Mouse (Mus musculus) mesoderm, embryonic 11.5 days (tissue): ENCODE measurements around the gene Oard1.

ENCODE experiments used
- DNase-seq: peaks from one replicate; pipeline ENCODE4 v3.0.0-alpha.2; 2012; ENCODE audit warnings: low read depth, low spot score

Gene Oard1

DNA sequence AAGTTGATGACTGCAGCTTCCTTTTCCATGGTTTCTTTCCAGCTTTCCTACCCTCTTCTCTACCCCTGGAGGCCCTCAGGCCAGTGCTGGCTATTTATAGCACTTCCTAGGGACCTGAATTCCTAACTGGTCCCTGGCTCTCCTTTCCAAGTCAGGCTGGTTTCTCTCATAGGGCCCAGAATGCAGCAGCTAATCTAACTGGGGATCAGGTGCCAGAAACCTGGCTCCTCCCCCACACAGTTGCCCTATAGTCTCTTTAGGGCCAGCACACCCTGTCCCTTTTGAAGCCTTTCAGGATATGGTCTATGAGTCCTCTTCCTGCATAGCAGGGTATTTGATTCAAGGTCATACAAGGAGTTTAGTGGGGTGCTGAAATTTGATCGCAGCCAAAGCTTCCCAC is 26.7 kb downstream of the Oard1 start:
- no peak for DNase-seq

DNA sequence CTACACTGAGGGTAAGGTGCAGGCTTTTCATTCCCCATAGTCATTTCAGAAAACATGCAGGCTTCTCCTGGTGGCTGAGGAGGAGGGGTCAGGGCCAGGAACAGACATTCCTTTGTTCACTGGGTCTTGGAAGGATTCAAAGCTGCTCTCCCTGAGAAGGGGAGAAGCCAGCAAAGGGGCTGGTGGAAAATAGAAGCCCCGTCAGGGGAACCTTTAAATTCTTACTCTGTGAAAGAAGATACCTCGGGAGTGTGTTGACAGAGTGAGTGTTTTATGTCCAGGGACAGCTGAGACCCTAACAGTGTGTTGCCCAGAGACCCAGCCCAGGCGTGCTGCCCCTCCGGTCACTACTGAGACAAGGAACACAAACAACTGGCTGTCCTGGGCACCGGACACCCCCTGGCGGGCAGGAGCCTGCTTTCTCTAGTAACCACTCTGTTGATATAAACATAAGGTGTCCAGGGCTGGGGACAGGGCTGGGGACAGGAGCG is 27.7 kb downstream of the Oard1 start:
- DNase-seq, result peak; percentile 84

DNA sequence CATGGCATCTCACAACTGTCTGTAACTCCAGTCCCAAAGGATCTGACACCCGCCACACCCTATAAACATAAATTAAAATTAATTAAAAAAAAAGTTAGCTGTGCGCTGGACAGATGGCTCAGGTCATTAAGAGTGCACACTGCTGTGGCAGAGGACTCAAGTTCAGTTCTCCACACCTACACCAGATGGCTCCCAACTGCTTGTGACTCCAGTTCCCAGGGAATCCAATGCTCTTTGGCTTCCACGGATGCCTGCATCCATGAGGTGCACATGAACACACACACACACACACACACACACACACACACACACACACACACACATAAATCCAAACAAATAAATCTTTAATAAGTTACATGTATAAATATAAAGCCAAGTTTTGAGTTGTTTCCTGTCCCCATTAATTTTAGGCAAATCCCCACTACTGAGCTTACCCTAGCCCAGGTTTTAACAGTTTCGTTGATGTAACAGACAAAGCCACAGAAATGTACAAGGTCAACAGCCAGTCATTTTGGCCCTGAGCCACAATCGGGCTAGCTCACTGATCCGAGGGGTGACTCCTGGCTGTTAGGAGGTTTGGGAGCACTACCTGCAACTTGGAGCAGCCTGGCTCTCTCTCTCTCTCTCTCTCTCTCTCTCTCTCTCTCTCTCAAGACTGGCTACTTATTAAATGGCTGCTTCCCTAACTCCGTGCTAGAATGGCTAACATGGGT is 33.1 kb downstream of the Oard1 start:
- no peak for DNase-seq

DNA sequence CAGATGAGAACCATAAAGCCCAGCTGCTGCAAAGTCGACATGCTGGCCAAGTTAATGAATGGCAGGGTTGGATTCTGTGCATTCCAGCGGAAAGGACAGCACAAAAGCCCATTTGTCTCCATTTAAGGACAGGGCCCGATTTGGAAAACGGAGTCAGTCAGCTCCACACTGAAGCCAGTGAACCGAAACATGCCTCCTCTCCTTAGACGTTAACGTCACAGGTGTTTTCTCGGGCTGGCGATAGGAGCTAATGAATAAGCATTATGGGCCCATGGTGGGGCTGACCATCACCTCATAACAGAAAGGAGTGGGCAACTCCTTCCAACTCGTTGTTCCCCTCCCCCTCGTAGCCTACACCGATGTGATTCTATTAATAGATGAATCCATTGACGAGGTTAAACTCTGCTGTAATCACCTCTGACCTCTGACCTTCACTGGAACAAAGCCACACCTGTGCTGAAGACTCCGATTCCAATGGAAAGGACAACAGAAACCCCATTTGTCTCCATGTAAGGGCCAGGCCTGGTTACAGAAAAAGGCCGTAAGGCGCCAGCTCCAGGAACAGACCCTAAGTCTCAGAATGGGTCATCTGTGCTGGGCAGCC is 33.8 kb downstream of the Oard1 start:
- DNase-seq, result no peak

DNA sequence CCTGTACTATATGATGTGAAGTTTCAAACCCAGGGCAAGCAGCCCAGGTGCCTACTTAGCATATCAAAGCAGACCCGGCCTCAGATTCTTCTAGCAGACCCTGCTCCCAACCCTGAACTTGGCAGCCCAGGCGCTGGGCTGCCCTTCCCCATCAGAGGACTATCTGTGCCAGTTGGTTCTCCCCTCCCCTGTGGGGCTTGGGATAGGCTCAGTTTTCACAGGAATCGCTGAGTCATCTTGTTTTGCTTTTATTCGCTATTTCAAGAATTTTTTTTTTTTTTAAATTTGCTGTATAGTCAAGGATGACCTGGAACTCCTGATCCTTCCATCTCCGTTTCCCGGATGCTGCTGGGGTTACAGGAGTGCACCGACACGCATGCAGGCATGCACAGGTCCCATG is 37.9 kb downstream of the Oard1 start:
- DNase-seq, result no peak

- DNase-seq, result no peak
Observed at GRCm38 (mm10) chr17:48450666-48451352, 41.0 kb downstream of the Oard1 start.

DNA sequence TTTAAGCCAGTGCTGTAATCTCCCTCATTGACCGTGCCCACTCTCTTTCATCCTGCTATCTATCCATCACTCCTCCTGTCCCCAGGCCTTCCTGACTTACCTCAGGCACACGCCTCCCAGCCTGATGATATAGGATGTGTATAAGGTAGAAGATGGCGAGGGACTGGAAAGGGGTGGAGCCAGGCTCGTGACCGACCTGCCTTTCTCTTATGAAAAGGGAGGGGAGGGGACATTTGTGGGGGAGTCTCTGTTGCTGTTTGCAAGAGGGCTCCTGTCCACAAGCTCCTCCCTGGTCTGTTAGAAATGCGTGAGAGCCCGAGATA is 41.5 kb downstream of the Oard1 start, which contains the start of gene Tspo2:
Gene Tspo2 (minus strand): TSS at position 170 of the 323 bp plus-strand sequence.
- no peak for DNase-seq

- DNase-seq, result no peak
Observed at GRCm38 (mm10) chr17:48451753-48452444, 42.1 kb downstream of the Oard1 start.

DNA sequence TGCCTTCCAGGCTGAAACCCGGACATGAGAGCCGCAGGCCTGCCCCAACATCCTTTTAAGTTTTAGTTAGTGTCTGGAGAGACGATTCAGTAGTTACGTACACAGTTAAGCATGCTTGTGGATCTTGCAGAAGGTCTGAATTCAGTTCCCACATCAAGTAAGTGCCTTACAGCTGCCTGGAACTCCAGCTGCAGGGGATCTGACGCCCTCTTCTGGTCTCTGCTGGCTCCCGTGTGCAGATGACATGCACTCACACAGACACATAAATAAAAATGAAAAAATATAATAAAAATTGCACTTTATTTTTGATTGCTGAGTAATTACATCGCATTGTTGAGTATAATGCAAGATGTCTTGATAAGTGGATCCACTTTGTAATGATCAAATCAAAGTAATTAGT is 43.7 kb downstream of the Oard1 start:
- no peak for DNase-seq

GRCm38 (mm10) chr17:48454190-48454589 is 44.4 kb downstream of the Oard1 start:
- DNase-seq, result no peak

DNA sequence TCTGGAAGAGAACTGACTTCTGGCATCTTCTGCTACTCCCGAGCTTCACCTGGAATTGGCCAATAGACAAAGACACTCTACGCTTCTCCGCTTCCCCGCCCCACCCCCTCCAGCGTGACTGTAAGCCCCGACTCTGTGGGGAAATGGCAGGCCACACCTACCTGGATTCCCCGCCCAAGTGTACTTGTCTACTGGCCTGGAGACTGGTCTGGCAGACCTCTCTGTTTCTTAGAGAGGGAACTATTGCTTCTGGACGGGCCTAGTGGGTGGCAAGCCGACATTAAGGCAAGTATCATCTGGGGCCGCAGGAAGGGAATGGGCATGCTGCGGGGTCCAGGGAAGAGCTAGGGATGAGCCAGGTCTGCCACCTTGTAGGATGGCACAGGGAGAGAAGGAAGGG is 44.9 kb downstream of the Oard1 start, which contains the start of gene Unc5cl:
Gene Unc5cl (plus strand): TSS at position 214 of the 400 bp plus-strand sequence.
- DNase-seq, result no peak

DNA sequence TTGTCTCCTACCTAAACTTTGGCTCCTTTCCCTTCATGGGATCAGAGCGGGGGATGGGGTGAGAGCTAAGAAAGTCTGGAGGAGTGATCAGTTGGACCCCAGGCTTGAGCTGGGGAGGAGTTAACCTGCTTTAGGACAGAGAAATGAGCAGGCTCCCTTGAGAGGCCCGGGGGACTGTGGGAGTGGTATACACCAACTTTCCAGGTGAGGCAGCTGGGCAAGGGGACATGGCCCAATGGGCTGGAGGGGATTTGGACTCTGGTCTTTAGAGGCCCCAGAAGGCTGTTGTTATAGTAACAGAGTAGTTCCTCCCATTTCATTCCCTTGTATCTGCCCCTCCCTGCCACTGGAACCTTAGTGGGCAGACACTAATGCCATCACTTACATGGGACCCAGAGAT is 46.1 kb downstream of the Oard1 start:
- no peak for DNase-seq

GRCm38 (mm10) chr17:48457971-48458653 is 48.3 kb downstream of the Oard1 start:
- DNase-seq, result no peak

GRCm38 (mm10) chr17:48462096-48462495 is 52.3 kb downstream of the Oard1 start:
- DNase-seq, result no peak

DNA sequence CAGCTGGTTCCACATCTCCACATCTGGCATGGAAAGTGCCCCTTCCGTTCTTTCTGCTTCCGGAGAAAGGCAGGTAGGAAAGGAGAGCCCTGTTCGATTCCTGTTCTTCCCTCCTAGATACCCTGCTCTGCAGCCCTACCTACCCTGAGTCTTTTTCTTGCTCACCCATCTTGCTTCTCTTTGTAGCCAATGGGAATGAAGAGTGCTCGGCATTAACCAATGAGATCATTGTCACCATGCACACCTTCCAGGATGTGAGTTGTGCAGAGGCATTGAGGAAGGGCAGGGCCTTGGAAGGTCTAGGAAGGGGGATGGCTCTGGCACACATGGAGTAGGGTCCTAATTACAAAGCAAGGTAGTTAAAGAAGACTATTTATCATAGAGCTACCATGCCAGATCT is 53.6 kb downstream of the Oard1 start:
- DNase-seq, result no peak
